Mouse (Mus musculus): Measurements from ENCODE around the gene Pde3b.
"Not testable (repeated sequence)": the region's sequence is repeated elsewhere in the genome, so short reads cannot be mapped to it uniquely, and the experiment has no call there.

Gene Pde3b

GRCm38 (mm10) chr7:114479779-114480178 is 64.7 kb downstream of the Pde3b start:
- DNase-seq (ENCODE audit: low read depth, low spot score) = no peak

GRCm38 (mm10) chr7:114480196-114480989 is 65.3 kb downstream of the Pde3b start:
- no peak for DNase-seq (ENCODE audit: low read depth, low spot score)

- no peak for DNase-seq (ENCODE audit: low read depth, low spot score)
Measured at GRCm38 (mm10) chr7:114481008-114481407, 65.9 kb downstream of the Pde3b start.

- DNase-seq (ENCODE audit: low read depth, low spot score) = no peak
Measured at GRCm38 (mm10) chr7:114481429-114481931, 66.4 kb downstream of the Pde3b start.

- DNase-seq (ENCODE audit: low read depth, low spot score) = no peak
Measured at GRCm38 (mm10) chr7:114492540-114492939, 77.5 kb downstream of the Pde3b start.

GRCm38 (mm10) chr7:114494033-114494432 is 79.0 kb downstream of the Pde3b start:
- no peak for DNase-seq (ENCODE audit: low read depth, low spot score)

GRCm38 (mm10) chr7:114499293-114499692 is 84.2 kb downstream of the Pde3b start:
- DNase-seq (ENCODE audit: low read depth, low spot score) = no peak

GRCm38 (mm10) chr7:114508879-114509278 is 93.8 kb downstream of the Pde3b start:
- DNase-seq (ENCODE audit: low read depth, low spot score) = no peak

GRCm38 (mm10) chr7:114520122-114520521 is 105.0 kb downstream of the Pde3b start:
- DNase-seq (ENCODE audit: low read depth, low spot score) = no peak

- DNase-seq (ENCODE audit: low read depth, low spot score) = no peak
Measured at GRCm38 (mm10) chr7:114526245-114526644, 111.2 kb downstream of the Pde3b start.

- no peak for DNase-seq (ENCODE audit: low read depth, low spot score)
Measured at GRCm38 (mm10) chr7:114536179-114536578, 121.1 kb downstream of the Pde3b start.

- DNase-seq (ENCODE audit: low read depth, low spot score) = no peak
Measured at GRCm38 (mm10) chr7:114562531-114563241, 147.6 kb downstream of the Pde3b start, which contains the start of gene Cyp2r1. Cyp2r1 (minus strand) TSS chr7:114562972.

- not testable (repeated sequence) for DNase-seq (ENCODE audit: low read depth, low spot score)
Measured at GRCm38 (mm10) chr7:114573866-114574265, 158.8 kb downstream of the Pde3b start.

- DNase-seq (ENCODE audit: low read depth, low spot score) = no peak
Measured at GRCm38 (mm10) chr7:114576931-114577330, 161.8 kb downstream of the Pde3b start.

- no peak for DNase-seq (ENCODE audit: low read depth, low spot score)
Measured at GRCm38 (mm10) chr7:114577665-114578064, 162.6 kb downstream of the Pde3b start.

- no peak for DNase-seq (ENCODE audit: low read depth, low spot score)
Measured at GRCm38 (mm10) chr7:114580426-114580825, 165.3 kb downstream of the Pde3b start.

GRCm38 (mm10) chr7:114581200-114581599 is 166.1 kb downstream of the Pde3b start:
- no peak for DNase-seq (ENCODE audit: low read depth, low spot score)

- DNase-seq (ENCODE audit: low read depth, low spot score) = no peak
Measured at GRCm38 (mm10) chr7:114582441-114582840, 167.4 kb downstream of the Pde3b start.

All from c-Kit-negative CD71-positive TER-119-positive erythroid progenitor cells, embryonic 14.5 days (primary cell).